Mouse (Mus musculus) midbrain, embryonic 16.5 days (tissue): ENCODE measurements at regions not wholly inside any gene's neighbourhood (a gene's known extent, or its start where the extent isn't known, plus 50 kb on each side); places are given as distances from the start of the nearest gene placed in this dataset.

Source experiments
- ATAC-seq: fragments of 200-750 bp; cut with Nextera tagmentation; 2 replicates; pipeline ENCODE4 v1.8.0; 2017; ENCODE audit warnings: moderate TSS enrichment
- H3K27ac ChIP-seq: fragments of 300-500 bp; sonication (generic); 2 replicates; pipeline ENCODE4 v1.5.1; 2014; ENCODE audit warnings: mild to moderate bottlenecking, low read length, mixed read lengths
- H3K27me3 ChIP-seq: fragments of 300-500 bp; sonication (generic); 2 replicates; pipeline ENCODE4 v1.6.1; 2014; ENCODE audit warnings: low read depth, low read length, mixed read lengths; ENCODE audit not compliant: control insufficient read depth, insufficient read depth
- H3K36me3 ChIP-seq: fragments of 300-500 bp; sonication (generic); 2 replicates; pipeline ENCODE4 v1.6.1; 2014; ENCODE audit warnings: mild to moderate bottlenecking, low read length, moderate library complexity, mixed read lengths; ENCODE audit not compliant: control insufficient read depth, insufficient read depth
- H3K4me1 ChIP-seq: fragments of 300-500 bp; sonication (generic); 2 replicates; pipeline ENCODE4 v1.6.1; 2014; ENCODE audit warnings: mild to moderate bottlenecking, low read length, mixed read lengths; ENCODE audit not compliant: control insufficient read depth, insufficient read depth
- H3K4me2 ChIP-seq: fragments of 300-500 bp; sonication (generic); 2 replicates; pipeline ENCODE4 v1.6.1; 2014; ENCODE audit warnings: mild to moderate bottlenecking, low read length, mixed read lengths
- H3K4me3 ChIP-seq: fragments of 300-500 bp; sonication (generic); 2 replicates; pipeline ENCODE4 v1.5.1; 2014; ENCODE audit warnings: low read depth, mild to moderate bottlenecking, low read length, moderate library complexity, mixed read lengths
- H3K9ac ChIP-seq: fragments of 300-500 bp; sonication (generic); 2 replicates; pipeline ENCODE4 v1.6.1; 2014; ENCODE audit warnings: low read depth, low read length, mixed read lengths
- H3K9me3 ChIP-seq: fragments of 300-500 bp; sonication (generic); replicated peaks from 2 replicates; pipeline ENCODE4 v1.6.1; 2014; ENCODE audit warnings: mild to moderate bottlenecking, low read length, mixed read lengths; ENCODE audit not compliant: control insufficient read depth, poor library complexity, severe bottlenecking
- WGBS: fragments of 180-500 bp; shearing (Covaris S2); extraction: QIAGEN DNeasy Blood & Tissue Kit; methylation state at CpG from one replicate; pipeline ENCODE4 v1.1.7; 2014; 5-methylcytosine and 5-hydroxymethylcytosine counted together

DNA sequence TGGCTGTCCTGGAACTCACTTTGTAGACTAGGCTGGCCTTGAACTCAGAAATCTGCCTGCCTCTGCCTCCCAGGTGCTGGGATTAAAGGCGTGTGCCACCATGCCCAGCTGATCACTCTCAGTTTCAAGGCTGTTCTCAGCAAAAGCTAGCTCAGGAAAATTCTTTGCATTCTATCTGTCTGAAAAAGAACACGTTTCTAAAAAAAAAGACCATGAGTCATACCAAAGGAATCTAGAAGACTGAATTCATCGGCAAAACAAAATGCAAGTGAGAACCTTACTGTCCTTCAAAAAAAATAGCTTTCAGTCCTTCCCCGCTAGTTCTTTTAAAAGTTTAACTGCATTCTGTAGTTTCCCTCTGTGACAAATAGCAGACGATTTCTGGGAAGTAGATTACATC, 596.3 kb upstream of the Syt1 start:
- Histone ChIP-seq H3K27ac (no peak overlapping the region), H3K4me1 (no peaks in the 10 kb centered on the region), H3K4me2 (no peak overlapping the region), H3K27me3 (no peaks in the 10 kb centered on the region), H3K9ac (no peak overlapping the region), H3K9me3 (no peaks in the 10 kb centered on the region), H3K36me3 (no peaks in the 10 kb centered on the region), H3K4me3 (no peak overlapping the region)
- 80% methylated on average over 5 of the region's 5 CpGs for WGBS
- ATAC-seq = no peak

DNA sequence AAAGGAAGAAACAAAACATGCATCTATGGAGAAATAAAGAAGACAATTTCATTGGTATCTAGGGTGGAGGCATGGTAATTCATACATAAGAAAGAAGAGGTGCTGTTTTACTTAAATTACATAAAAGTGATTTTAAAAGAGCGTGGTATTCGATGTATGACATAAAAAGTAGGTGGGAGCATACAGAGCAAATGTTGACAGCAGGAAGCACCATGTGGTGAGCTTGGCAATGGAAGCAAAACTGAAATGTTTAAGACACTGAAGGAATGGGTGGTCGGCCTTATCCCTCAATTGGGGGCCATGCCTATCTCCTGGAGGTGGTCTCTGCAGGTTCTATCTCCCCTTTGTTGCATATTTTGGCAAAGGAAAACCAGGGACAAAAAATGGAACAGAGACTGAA, 592.5 kb upstream of the Syt1 start:
- no peak for ATAC-seq
- H3K36me3 ChIP-seq = no peaks in the 10 kb centered on the region
- no peak overlapping the region for H3K4me2 ChIP-seq
- no peak overlapping the region for H3K4me3 ChIP-seq
- H3K9ac ChIP-seq = no peak overlapping the region
- WGBS = 86% methylated on average over 3 of the region's 3 CpGs
- no peak overlapping the region for H3K27ac ChIP-seq
- no peaks in the 10 kb centered on the region for H3K27me3 ChIP-seq
- 0 out of 2 replicates have a peak, but pooled peaks cover 3% of the 10 kb centered on the region for H3K4me1 ChIP-seq
- no peaks in the 10 kb centered on the region for H3K9me3 ChIP-seq

DNA sequence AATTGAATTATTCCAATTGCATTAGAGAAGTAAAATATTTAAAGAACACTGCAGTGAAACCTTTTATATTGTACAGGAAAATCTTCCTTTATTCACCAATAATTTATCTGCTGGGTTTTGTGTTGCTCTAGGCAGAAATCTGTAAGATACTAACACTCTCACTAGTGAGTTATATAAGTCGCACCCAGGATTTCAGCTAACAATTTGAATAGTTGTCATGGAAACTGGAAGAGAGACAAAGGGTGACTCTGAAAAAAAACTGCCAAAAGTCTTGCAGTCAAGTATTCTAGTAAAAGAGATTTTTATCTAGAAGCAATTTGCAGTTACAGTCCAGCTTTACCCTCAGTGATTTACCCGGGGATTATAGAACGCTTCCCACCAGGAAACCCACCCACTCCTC, 587.8 kb upstream of the Syt1 start:
- no peaks in the 10 kb centered on the region for H3K27me3 ChIP-seq
- no peak overlapping the region for H3K4me3 ChIP-seq
- no peak overlapping the region for H3K4me2 ChIP-seq
- no peak overlapping the region for H3K9ac ChIP-seq
- 0 out of 2 replicates have a peak, but pooled peaks cover 3% of the 10 kb centered on the region for H3K4me1 ChIP-seq
- peak; percentile 68 for ATAC-seq
- no peak overlapping the region for H3K27ac ChIP-seq
- 22% methylated on average over 3 of the region's 3 CpGs for WGBS
- no peaks in the 10 kb centered on the region for H3K9me3 ChIP-seq
- no peaks in the 10 kb centered on the region for H3K36me3 ChIP-seq

DNA sequence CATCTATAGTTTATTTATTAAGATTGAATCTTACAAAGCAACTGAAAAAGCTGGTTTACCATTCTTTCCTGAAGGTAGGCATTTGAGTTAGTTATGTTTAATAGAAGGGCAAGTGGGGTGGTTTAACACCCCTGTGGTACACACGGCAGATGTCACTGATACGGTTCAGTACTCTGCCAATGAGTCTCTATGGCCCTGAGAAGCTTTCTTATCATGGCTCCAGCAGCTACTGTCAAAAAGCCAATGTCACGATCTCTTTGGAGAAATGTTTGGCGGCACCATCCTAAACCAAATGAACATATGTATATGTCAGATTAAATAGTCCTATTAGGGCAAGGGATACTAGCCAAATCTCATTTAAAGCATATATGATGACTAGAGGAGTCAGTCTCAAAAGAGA, 562.4 kb upstream of the Syt1 start:
- no peak overlapping the region for H3K4me2 ChIP-seq
- H3K4me1 ChIP-seq = no peaks in the 10 kb centered on the region
- H3K36me3 ChIP-seq = no peaks in the 10 kb centered on the region
- H3K27ac ChIP-seq = no peak overlapping the region
- H3K9ac ChIP-seq = no peak overlapping the region
- ATAC-seq = no peak
- H3K4me3 ChIP-seq = no peak overlapping the region
- WGBS = 93% methylated on average over 4 of the region's 4 CpGs
- no peaks in the 10 kb centered on the region for H3K27me3 ChIP-seq
- no peaks in the 10 kb centered on the region for H3K9me3 ChIP-seq

DNA sequence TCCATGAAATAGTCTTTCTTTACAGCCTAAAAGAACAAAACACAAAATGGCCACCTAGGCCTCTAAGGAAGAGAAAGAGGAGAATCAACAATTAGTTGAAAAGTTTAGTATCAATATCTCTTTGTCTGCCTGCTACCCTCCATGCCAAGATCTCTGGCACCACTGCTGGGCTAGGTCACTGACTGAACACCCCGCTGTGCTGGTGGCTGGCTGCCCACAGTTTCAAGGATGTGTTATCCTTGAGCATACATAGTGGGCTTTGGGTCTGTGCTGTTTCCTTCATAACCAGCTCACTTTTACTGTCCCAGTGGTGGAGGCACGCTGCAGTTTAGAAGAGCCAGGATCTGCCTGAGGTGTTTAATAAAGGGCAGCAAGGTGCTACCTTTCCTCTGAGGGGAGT, 559.0 kb upstream of the Syt1 start:
- Histone ChIP-seq H3K9ac (no peak overlapping the region), H3K9me3 (no peaks in the 10 kb centered on the region), H3K36me3 (no peaks in the 10 kb centered on the region), H3K4me3 (no peak overlapping the region), H3K4me1 (no peaks in the 10 kb centered on the region), H3K4me2 (no peak overlapping the region), H3K27me3 (no peaks in the 10 kb centered on the region), H3K27ac (no peak overlapping the region)
- WGBS = 88% methylated on average over 2 of the region's 2 CpGs
- ATAC-seq = no peak

DNA sequence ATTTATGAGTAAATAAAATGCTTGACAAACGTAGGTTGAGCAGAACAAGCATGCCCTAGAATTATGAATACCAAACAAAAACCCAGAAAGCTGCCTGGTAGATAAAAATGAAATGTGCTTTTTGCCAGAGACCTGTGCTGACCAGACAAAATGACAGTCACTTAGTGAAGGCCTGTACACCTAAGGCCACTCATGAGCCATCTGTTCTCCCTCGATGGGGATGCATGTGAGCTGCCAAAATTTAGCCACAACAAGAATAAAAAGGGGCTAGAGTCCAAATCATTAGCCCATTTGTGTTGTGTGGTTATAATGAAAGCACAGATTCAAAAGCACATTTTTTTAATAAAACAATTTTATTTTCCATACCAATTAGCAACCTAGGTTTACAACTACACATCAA, 555.9 kb upstream of the Syt1 start:
- Histone ChIP-seq H3K4me1 (no peaks in the 10 kb centered on the region; the same call in 1 of the 2 replicates), H3K27ac (no peak overlapping the region), H3K9me3 (no peaks in the 10 kb centered on the region), H3K9ac (no peak overlapping the region), H3K36me3 (no peaks in the 10 kb centered on the region), H3K4me2 (no peak overlapping the region), H3K27me3 (no peaks in the 10 kb centered on the region), H3K4me3 (no peak overlapping the region)
- 77% methylated on average over 2 of the region's 2 CpGs for WGBS
- no peak for ATAC-seq

DNA sequence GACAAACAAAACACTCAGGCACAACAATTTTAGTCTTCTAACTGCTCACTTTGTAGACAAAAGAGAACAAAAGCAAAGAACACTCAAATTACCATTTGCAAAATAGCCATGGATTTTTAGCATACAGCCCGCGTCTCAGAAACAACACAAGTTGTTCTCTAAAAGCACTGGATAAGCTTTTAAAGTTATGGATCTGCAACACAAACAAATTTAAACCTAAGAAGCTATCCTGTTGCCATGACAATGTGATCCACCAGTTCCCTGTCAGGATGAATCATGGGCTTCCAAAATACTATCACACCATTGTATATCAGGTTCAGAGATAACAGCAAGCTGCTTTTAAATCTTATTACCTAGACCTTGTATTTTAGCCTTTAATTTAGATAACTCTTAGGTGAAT, 550.9 kb upstream of the Syt1 start:
- no peaks in the 10 kb centered on the region for H3K36me3 ChIP-seq
- H3K27me3 ChIP-seq = no peaks in the 10 kb centered on the region
- H3K4me2 ChIP-seq = no peak overlapping the region
- H3K27ac ChIP-seq = no peak overlapping the region
- peaks cover 3% of the 10 kb centered on the region; the same call in 1 of the 2 replicates for H3K4me1 ChIP-seq
- no peak for ATAC-seq
- H3K9ac ChIP-seq = no peak overlapping the region
- H3K9me3 ChIP-seq = no peaks in the 10 kb centered on the region
- 45% methylated on average over 2 of the region's 2 CpGs for WGBS
- no peak overlapping the region for H3K4me3 ChIP-seq

DNA sequence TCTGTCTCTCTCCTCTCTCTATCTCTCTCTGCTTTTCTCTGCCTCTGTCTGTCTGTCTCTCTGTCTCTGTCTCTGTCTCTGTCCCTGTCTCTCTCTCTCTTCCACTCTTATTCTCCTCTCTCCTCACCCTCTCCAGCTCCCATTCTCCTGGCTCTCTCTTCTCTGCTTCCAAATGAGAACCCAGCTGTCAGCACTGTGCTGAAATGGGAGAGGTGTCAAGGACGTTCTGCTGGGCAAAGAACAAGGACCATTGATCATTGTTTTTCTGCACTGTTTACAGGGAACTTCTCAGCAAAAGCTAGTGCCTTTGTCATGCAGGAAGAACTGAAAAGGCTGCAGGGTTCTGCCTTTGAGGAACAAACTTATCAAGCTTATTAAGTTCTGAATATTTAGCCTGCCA, 550.3 kb upstream of the Syt1 start:
- no peaks in the 10 kb centered on the region for H3K9me3 ChIP-seq
- ATAC-seq = no peak
- H3K4me3 ChIP-seq = no peak overlapping the region
- no peak overlapping the region for H3K27ac ChIP-seq
- H3K9ac ChIP-seq = no peak overlapping the region
- WGBS = 26% methylated on average over 1 of the region's 1 CpGs
- H3K27me3 ChIP-seq = no peaks in the 10 kb centered on the region
- H3K36me3 ChIP-seq = no peaks in the 10 kb centered on the region
- H3K4me2 ChIP-seq = no peak overlapping the region
- peaks cover 3% of the 10 kb centered on the region; the same call in 1 of the 2 replicates for H3K4me1 ChIP-seq

DNA sequence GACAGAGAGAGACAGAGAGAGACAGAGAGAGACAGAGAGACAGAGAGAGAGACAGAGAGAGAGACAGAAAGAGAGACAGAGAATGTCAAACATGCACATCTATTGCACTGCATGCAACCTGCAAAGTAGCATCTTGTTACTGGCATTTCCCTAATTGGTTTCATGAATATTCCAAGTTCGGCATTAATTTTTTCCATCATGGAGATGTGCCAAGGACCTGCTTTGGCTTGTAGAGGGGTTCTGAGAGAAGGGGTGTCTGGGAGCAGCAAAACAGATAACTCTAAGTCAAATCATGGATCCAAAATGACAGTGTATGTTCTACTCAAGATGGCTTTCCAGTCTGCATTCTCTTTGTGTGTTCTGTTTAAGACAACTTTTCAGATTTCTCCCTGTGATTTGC, 532.5 kb upstream of the Syt1 start:
- 85% methylated on average over 1 of the region's 1 CpGs for WGBS
- Histone ChIP-seq H3K9me3 (no peaks in the 10 kb centered on the region), H3K27me3 (no peaks in the 10 kb centered on the region), H3K4me2 (no peak overlapping the region), H3K4me3 (no peak overlapping the region), H3K36me3 (no peaks in the 10 kb centered on the region), H3K27ac (no peak overlapping the region), H3K9ac (no peak overlapping the region), H3K4me1 (no peaks in the 10 kb centered on the region)
- ATAC-seq = no peak

DNA sequence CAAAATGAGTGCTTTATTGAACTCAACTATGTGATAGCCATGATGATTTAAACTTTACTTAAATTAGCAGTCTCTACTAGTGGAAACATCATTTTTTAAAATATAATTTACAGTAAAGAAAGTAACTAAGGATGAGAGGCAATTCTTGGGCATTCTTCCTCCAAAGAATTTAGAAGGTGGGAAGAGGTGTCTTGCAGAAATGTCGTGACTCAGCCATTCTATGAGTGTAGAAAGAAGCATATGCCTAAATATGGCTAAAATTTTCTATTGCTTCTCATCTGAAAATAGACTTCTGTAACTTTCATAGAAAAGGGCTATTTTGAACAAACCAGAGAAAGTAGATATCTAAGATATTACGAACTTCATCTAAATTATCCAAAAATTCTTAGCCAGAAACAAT, 529.4 kb upstream of the Syt1 start:
- Histone ChIP-seq H3K4me2 (no peak overlapping the region), H3K4me1 (no peaks in the 10 kb centered on the region), H3K9me3 (no peaks in the 10 kb centered on the region), H3K27ac (no peak overlapping the region), H3K9ac (no peak overlapping the region), H3K27me3 (no peaks in the 10 kb centered on the region), H3K4me3 (no peak overlapping the region), H3K36me3 (no peaks in the 10 kb centered on the region)
- WGBS = 95% methylated on average over 2 of the region's 2 CpGs
- no peak for ATAC-seq
